Mouse (Mus musculus) thymus, postnatal 25 days (tissue): ENCODE measurements around the gene Liph.
"Not testable (repeated sequence)": the region's sequence is repeated elsewhere in the genome, so short reads cannot be mapped to it uniquely, and the experiment has no call there.

Source experiments
- DNase-seq: peaks from one replicate; pipeline ENCODE4 v3.0.0; 2022

Liph gene

GRCm38 (mm10) chr16:21971446-21971845 lies 24.0 kb downstream of the Liph start:
- DNase-seq, result no peak

GRCm38 (mm10) chr16:21970536-21970935 lies 24.9 kb downstream of the Liph start:
- no peak for DNase-seq

GRCm38 (mm10) chr16:21969874-21970273 lies 25.6 kb downstream of the Liph start:
- DNase-seq, result no peak

- DNase-seq, result no peak
Observed at GRCm38 (mm10) chr16:21965576-21965975, 29.9 kb downstream of the Liph start.

DNA sequence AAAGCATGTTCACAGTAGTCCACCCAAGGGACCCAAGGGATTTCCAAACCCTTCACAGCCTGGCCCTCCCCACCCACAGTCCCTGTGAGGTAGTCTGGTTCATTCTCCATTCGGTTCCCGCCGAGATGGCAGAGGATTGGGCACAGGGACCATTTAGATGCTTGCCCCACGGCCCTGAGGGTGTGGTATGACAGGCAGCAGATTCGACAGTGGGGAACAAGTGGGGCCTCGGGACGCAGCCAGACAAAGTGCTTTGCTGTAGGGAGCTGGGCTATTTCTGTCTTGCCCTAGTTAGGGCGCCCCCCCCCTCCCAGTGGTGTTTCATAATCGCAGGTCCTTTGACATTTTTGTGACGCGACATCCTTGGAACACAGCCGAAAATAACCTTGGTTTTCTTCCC lies 39.9 kb downstream of the Liph start:
- no peak for DNase-seq

DNA sequence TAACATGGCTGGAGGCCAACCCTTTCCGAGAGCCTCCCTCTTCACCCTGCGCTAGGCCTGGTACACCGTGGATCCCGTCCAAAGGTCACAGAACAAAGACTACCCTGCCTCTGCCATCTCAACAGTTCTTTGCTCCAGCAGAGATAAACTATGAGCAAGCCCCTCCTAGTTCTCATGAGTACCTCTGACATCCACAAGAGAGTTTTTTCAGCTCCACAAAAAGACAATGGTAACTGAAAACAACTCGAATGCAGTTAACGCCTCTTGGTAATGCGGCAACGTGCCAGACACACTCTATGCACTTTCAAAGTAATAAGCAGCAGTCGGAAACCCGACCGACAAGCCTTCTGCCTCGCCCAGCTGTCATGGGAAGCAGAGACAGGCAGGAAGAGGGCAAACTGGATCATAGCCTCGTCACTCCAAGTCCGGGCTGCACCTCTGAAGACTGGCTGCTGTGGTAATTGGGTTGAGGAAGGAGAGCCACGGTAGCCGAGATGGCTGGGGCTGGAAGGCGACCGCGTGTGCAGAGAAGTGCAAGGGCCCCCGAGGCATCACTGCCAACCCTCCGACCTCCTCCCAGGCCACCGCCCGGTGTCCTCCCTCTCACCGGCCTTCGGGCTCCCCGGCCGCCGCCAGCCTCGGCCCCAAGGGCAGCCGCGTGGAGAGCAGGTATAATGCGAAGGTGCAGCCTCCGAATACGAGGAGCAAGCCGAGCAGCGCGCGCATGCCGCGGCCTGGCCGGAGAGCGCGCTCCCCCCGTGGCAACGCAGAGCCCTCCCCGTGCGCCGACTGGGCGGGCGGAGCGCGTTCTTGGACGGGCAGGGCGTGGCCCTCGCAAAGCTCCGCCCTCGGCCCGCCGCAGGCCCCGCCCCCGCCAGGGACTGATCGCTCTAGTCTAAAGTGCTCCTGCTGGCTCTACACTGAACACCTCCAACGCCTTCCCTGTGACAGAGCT lies 48.4 kb downstream of the Liph start, which contains the start of gene Tmem41a:
Gene Tmem41a (minus strand): TSS at position 792 of the 955 bp plus-strand sequence.
- DNase-seq, result peak; percentile 95

GRCm38 (mm10) chr16:21928471-21928870 lies 67.0 kb downstream of the Liph start:
- no peak for DNase-seq

DNA sequence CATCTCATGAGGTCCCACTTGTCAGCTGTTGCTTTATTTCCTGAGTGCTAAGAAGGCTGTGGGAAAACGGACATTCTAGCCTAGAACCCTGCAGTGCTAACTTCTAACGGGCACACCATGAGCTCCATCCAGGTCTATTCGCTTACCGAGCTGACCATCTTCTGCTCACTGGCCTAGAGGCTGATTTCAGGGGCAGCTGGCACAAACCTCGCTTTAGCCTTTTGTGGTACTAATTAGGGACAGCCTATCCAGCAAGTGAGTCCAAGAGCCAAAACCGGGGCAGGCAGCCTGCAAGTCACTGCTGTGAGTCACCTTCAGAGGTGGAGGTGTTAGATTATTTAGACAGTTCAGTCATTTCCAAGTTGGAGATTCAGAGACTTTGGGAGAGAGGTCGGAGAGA lies 78.8 kb downstream of the Liph start:
- DNase-seq, result no peak

GRCm38 (mm10) chr16:21913347-21913746 lies 82.1 kb downstream of the Liph start:
- DNase-seq, result no peak

- DNase-seq, result not testable (repeated sequence)
Observed at GRCm38 (mm10) chr16:21908906-21909305, 86.6 kb downstream of the Liph start.

- DNase-seq, result no peak
Observed at GRCm38 (mm10) chr16:21906902-21907301, 88.6 kb downstream of the Liph start.

GRCm38 (mm10) chr16:21905996-21906395 lies 89.5 kb downstream of the Liph start:
- no peak for DNase-seq

GRCm38 (mm10) chr16:21904636-21905035 lies 90.8 kb downstream of the Liph start:
- DNase-seq, result no peak
